Comparison of ENCODE assay signal across 19 mouse cellular contexts in the genomic region with DNA sequence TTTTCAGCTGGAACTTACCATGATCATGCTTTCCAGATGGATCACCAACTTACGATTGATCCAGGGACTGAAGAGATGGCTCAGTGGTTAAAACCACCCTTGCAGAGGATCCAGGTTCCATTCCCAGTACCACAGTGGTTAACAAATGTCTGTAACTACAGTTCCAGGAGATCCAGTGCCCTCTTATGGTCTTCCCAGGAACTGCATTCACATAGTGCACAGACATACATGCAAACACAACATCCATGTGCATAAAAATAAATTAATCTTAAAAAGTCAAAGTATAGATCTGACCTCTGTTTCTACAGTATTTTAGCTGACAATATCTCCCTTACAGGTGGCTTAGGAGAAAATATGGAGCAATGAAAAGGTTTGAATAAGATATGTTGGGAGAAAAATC. TPM values are rescaled to one million over a fixed set of nuclear protein-coding genes. Genes with fewer than 3 reads are reported as not detected.
DNase-seq lines count a peak whose midpoint lies in the region; ATAC-seq and TF ChIP-seq lines count a peak whose summit lies in the region.
"Had no signal": no experiment of that assay in that cellular context is flagged by ENCODE, and none has a peak within 500 bp of the region (broad histone marks: within the 10 kb centered on the region; RNA-seq: fewer than 3 reads in every experiment).

No protein-coding gene starts in this region.

- no peak overlapping the region for H3K27ac ChIP-seq in forebrain, postnatal 0 days (ENCODE audit: low read depth, low read length)
- no peak overlapping the region for H3K27ac ChIP-seq in forebrain, embryonic 10.5 days
- no peak overlapping the region for H3K27ac ChIP-seq in liver, adult 2 months (replicated peaks; ENCODE audit: insufficient read depth, low read depth, low read length)
- no peak overlapping the region for H3K27ac ChIP-seq in liver, embryonic 11.5 days (ENCODE audit: low read depth, low read length)
- H3K27ac ChIP-seq: embryonic facial prominence, embryonic 15.5 days; hindbrain, embryonic 15.5 days; midbrain, embryonic 12.5 days; neural tube, embryonic 15.5 days had no signal

- H3K9me3 ChIP-seq in forebrain, postnatal 0 days (ENCODE audit: low read length): no peaks in the 10 kb centered on the region
- no peaks in the 10 kb centered on the region for H3K9me3 ChIP-seq in forebrain, embryonic 10.5 days
- H3K9me3 ChIP-seq in liver, embryonic 11.5 days (ENCODE audit: control insufficient read depth, low read length): no peaks in the 10 kb centered on the region
- no peaks in the 10 kb centered on the region for H3K9me3 ChIP-seq in E14TG2a.4 (ENCODE audit: low read length)
- H3K9me3 ChIP-seq: embryonic facial prominence, embryonic 15.5 days; heart, embryonic 12.5 days; hindbrain, embryonic 15.5 days; midbrain, embryonic 12.5 days; neural tube, embryonic 15.5 days had no signal

- no peak overlapping the region for H3K4me2 ChIP-seq in forebrain, postnatal 0 days (ENCODE audit: low read depth)
- H3K4me2 ChIP-seq in liver, embryonic 11.5 days: no peak overlapping the region
- H3K4me2 ChIP-seq: embryonic facial prominence, embryonic 15.5 days; heart, embryonic 12.5 days; hindbrain, embryonic 15.5 days; midbrain, embryonic 12.5 days; neural tube, embryonic 15.5 days had no signal

- H3K79me2 ChIP-seq in liver, adult 2 months (ENCODE audit: control insufficient read depth, insufficient read depth, low read length): no peaks in the 10 kb centered on the region

- no peaks in the 10 kb centered on the region for H3K27me3 ChIP-seq in forebrain, postnatal 0 days (ENCODE audit: insufficient read depth, low read length)
- no peaks in the 10 kb centered on the region for H3K27me3 ChIP-seq in forebrain, embryonic 10.5 days (ENCODE audit: poor library complexity, severe bottlenecking)
- H3K27me3 ChIP-seq in liver, adult 2 months (ENCODE audit: control insufficient read depth, insufficient read depth, low read length): no peaks in the 10 kb centered on the region
- no peaks in the 10 kb centered on the region for H3K27me3 ChIP-seq in liver, embryonic 11.5 days (replicated peaks; ENCODE audit: control insufficient read depth, insufficient read depth, low read length)
- no peaks in the 10 kb centered on the region; the same call in 1 of the 2 replicates for H3K27me3 ChIP-seq in E14TG2a.4 (ENCODE audit: insufficient read depth, low read length)
- H3K27me3 ChIP-seq: embryonic facial prominence, embryonic 15.5 days; heart, embryonic 12.5 days; hindbrain, embryonic 15.5 days; midbrain, embryonic 12.5 days; neural tube, embryonic 15.5 days had no signal

- 100% methylated on average over 1 of the region's 1 CpGs for WGBS in forebrain, postnatal 0 days
- WGBS in forebrain, embryonic 10.5 days: 86% methylated on average over 1 of the region's 1 CpGs
- WGBS in liver, adult 2 months: 96% methylated on average over 1 of the region's 1 CpGs
- WGBS in liver, embryonic 11.5 days: 90% methylated on average over 1 of the region's 1 CpGs
- 100% methylated on average over 1 of the region's 1 CpGs for WGBS in lung, adult 2 months

- no peaks in the 10 kb centered on the region for H3K4me1 ChIP-seq in forebrain, postnatal 0 days (ENCODE audit: insufficient read depth)
- peaks cover 9% of the 10 kb centered on the region for H3K4me1 ChIP-seq in forebrain, embryonic 10.5 days
- no peaks in the 10 kb centered on the region for H3K4me1 ChIP-seq in liver, adult 2 months (ENCODE audit: control insufficient read depth, insufficient read depth, low read length)
- H3K4me1 ChIP-seq in liver, embryonic 11.5 days (replicated peaks; ENCODE audit: control insufficient read depth, insufficient read depth, low read length): no peaks in the 10 kb centered on the region
- peaks cover 6% of the 10 kb centered on the region; the same call in 1 of the 2 replicates for H3K4me1 ChIP-seq in E14TG2a.4 (replicated peaks; ENCODE audit: low read depth, low read length)
- no peaks in the 10 kb centered on the region; the same call in 1 of the 2 replicates for H3K4me1 ChIP-seq in lung, adult 2 months (ENCODE audit: control insufficient read depth, insufficient read depth, low read length)
- H3K4me1 ChIP-seq: heart, embryonic 12.5 days; hindbrain, embryonic 15.5 days; midbrain, embryonic 12.5 days; neural tube, embryonic 15.5 days had no signal

- DNase-seq in forebrain, postnatal 0 days: no peak
- DNase-seq in forebrain, embryonic 10.5 days (ENCODE audit: extremely low spot score, low spot score): no peak
- DNase-seq in liver, adult 2 months (ENCODE audit: extremely low read depth, low read depth, low spot score): peak; percentile 5
- DNase-seq in liver, embryonic 11.5 days (ENCODE audit: low spot score): no peak
- peak; percentile 6 for DNase-seq in c-Kit-positive CD71-positive TER-119-positive erythroid progenitor cells, embryonic 14.5 days (ENCODE audit: low spot score)
- no peak for DNase-seq in layer of hippocampus, postnatal 14 days (ENCODE audit: low spot score in 2 of 2)
- DNase-seq in lung, adult 2 months: no peak
- DNase-seq: adrenal gland, postnatal 25 days; cerebellum, adult 9-10 months; embryo, embryonic 11 days; kidney, adult 2 months; lung, adult 18-20 months; retina, postnatal 1 day had no signal

- no peak for ATAC-seq in forebrain, postnatal 0 days
- no peak for ATAC-seq in liver, embryonic 11.5 days (replicated peaks; ENCODE audit: low FRiP score)

- no peak overlapping the region for H3K9ac ChIP-seq in forebrain, postnatal 0 days
- no peak overlapping the region for H3K9ac ChIP-seq in liver, adult 2 months (ENCODE audit: low read depth, low read length)
- no peak overlapping the region for H3K9ac ChIP-seq in liver, embryonic 11.5 days (ENCODE audit: low read depth, low read length)
- H3K9ac ChIP-seq: embryonic facial prominence, embryonic 15.5 days; heart, embryonic 12.5 days; hindbrain, embryonic 15.5 days; midbrain, embryonic 12.5 days; neural tube, embryonic 15.5 days had no signal

- no peak for TF ChIP-seq POLR2A in liver, adult 2 months (IDR thresholded peaks at IDR 0.05; ENCODE audit: extremely low read depth, insufficient read depth, low read length)
- no peak for TF ChIP-seq POLR2A in lung, adult 2 months (IDR thresholded peaks at IDR 0.05; ENCODE audit: borderline replicate concordance, extremely low read depth, low read depth, low read length)

- no peak overlapping the region for H3K4me3 ChIP-seq in forebrain, postnatal 0 days (ENCODE audit: low read depth, low read length)
- H3K4me3 ChIP-seq in forebrain, embryonic 10.5 days: no peak overlapping the region
- H3K4me3 ChIP-seq in liver, adult 2 months (ENCODE audit: insufficient read depth, low read depth, low read length): no peak overlapping the region
- no peak overlapping the region for H3K4me3 ChIP-seq in liver, embryonic 11.5 days (ENCODE audit: low read depth, low read length)
- H3K4me3 ChIP-seq in E14TG2a.4 (replicated peaks; ENCODE audit: low read length): no peak overlapping the region
- no peak overlapping the region for H3K4me3 ChIP-seq in lung, adult 2 months (replicated peaks; ENCODE audit: extremely low read depth, low read depth, low read length)
- H3K4me3 ChIP-seq: embryonic facial prominence, embryonic 15.5 days; heart, embryonic 12.5 days; hindbrain, embryonic 15.5 days; midbrain, embryonic 12.5 days; neural tube, embryonic 15.5 days had no signal

- TF ChIP-seq CTCF in forebrain, postnatal 0 days (IDR thresholded peaks at IDR 0.05; ENCODE audit: low read depth): peak; percentile 20; the same call in 1 of the 2 replicates
- peak; percentile 31; the same call in 1 of the 2 replicates for TF ChIP-seq CTCF in liver, adult 2 months (IDR thresholded peaks at IDR 0.05; ENCODE audit: low read depth, low read length)
- TF ChIP-seq CTCF in E14TG2a.4 (conservative IDR thresholded peaks at IDR 0.05; ENCODE audit: low read length): peak; percentile 68
- TF ChIP-seq CTCF in lung, adult 2 months (IDR thresholded peaks at IDR 0.05; ENCODE audit: insufficient read depth, low read length): no peak

- no peaks in the 10 kb centered on the region for H3K36me3 ChIP-seq in forebrain, postnatal 0 days (ENCODE audit: insufficient read depth)
- H3K36me3 ChIP-seq in forebrain, embryonic 10.5 days (replicated peaks): no peaks in the 10 kb centered on the region
- no peaks in the 10 kb centered on the region for H3K36me3 ChIP-seq in liver, adult 2 months (ENCODE audit: control insufficient read depth, insufficient read depth, low read length)
- H3K36me3 ChIP-seq in liver, embryonic 11.5 days (ENCODE audit: control insufficient read depth, insufficient read depth, low read length): no peaks in the 10 kb centered on the region
- H3K36me3 ChIP-seq in E14TG2a.4 (ENCODE audit: insufficient read depth, low read length): no peaks in the 10 kb centered on the region
- H3K36me3 ChIP-seq: embryonic facial prominence, embryonic 15.5 days; heart, embryonic 12.5 days; hindbrain, embryonic 15.5 days; midbrain, embryonic 12.5 days; neural tube, embryonic 15.5 days had no signal

RNA-seq across cellular contexts. Expression of gene Mtmr10, which starts 56.5 kb away (rescaled TPM):
- total RNA-seq in forebrain, postnatal 0 days (2014; rRNA removed): 9.0 and 9.5 TPM in 2 replicates
- polyA plus RNA-seq in forebrain, postnatal 0 days (2015; fragmentation: Nextera tagmentation; extraction: Ambion mirVana): 3.5 and 6.0 TPM in 2 replicates
- 10.2 and 11.5 TPM in 2 replicates for polyA plus RNA-seq in forebrain, embryonic 10.5 days (2016; fragmentation: Nextera tagmentation; extraction: Ambion mirVana)
- total RNA-seq in liver, adult 2 months (2014; rRNA removed): 18.6 and 23.1 TPM in 2 replicates
- 7.0 and 7.1 TPM in 2 replicates for polyA plus RNA-seq in liver, adult 2 months (2012; rRNA removed)
- 5.5 and 5.9 TPM in 2 replicates for polyA plus RNA-seq in liver, embryonic 11.5 days (2014; fragmentation: Nextera tagmentation; extraction: Ambion mirVana)
- 10 to 100 TPM; 16.1 to 18.1 TPM for total RNA-seq in layer of hippocampus, postnatal 14 days (2021)
- 10.9 and 13.9 TPM in 2 replicates for polyA plus RNA-seq in lung, adult 2 months (2012; rRNA removed)

Comparison
In these comparisons a context has a peak if more than half of its experiments do, and no peak if none do; other contexts are left out.
1. DNase-seq: peak in liver, adult 2 months (single experiment) and c-Kit-positive CD71-positive TER-119-positive erythroid progenitor cells, embryonic 14.5 days (single experiment); none in forebrain, postnatal 0 days (single experiment), forebrain, embryonic 10.5 days (single experiment), liver, embryonic 11.5 days (single experiment), layer of hippocampus, postnatal 14 days (0 of 2) and lung, adult 2 months (single experiment).